Mouse (Mus musculus) adrenal gland, adult 2 months (tissue): ENCODE measurements at regions not wholly inside any gene's neighbourhood (a gene's known extent, or its start where the extent isn't known, plus 50 kb on each side); places are given as distances from the start of the nearest gene placed in this dataset.

Experiments used
- DNase-seq: peaks from one replicate; pipeline ENCODE4 v3.0.0; 2021

DNA sequence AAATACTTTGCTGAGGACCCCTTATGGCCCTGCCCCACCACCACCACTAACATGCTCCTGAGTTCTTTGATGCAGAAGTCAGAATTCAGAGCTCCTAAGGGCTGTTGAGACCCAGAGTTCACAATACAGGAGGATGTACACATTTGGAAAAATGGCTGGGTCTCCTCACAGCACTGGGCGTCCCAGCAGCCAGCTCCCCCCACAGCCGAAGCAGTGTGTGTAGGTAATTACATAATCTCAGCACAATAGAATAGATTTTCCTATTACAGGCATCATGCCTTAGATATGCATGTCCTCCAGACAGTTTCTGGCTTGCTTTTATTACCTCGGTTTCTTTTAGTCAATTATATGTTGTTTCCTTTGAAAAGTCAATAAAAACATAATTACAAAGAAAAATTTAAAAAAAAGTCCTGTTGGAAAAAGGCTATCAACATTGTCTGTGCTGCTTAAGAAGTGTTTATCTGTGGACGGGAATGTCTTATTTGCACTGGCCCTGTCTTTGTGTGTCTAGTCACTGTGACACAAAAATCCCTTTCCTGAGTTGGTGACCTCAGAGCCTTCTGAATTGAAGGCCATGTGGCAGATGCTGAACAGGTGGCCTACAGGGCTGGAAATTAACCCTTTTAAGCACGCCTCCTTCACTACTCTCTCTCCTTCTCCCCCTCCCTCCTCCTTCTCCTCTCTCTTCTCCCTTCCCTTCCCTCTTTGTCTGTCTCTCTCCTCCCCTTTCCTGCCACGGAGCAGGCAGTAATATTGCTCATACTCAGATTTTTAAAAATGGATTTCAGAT is 339.9 kb upstream of the Gm10131 start:
- DNase-seq = no peak

GRCm38 (mm10) chr8:34449391-34450044 is 338.0 kb upstream of the Gm10131 start:
- no peak for DNase-seq

- no peak for DNase-seq
Observed at GRCm38 (mm10) chr8:34447880-34448830, 336.6 kb upstream of the Gm10131 start.

- DNase-seq = no peak
Observed at GRCm38 (mm10) chr8:34442688-34443087, 331.2 kb upstream of the Gm10131 start.

GRCm38 (mm10) chr8:34441756-34442155 is 330.2 kb upstream of the Gm10131 start:
- DNase-seq = no peak

GRCm38 (mm10) chr8:34440771-34441170 is 329.2 kb upstream of the Gm10131 start:
- no peak for DNase-seq

- no peak for DNase-seq
Observed at GRCm38 (mm10) chr8:34438771-34439170, 327.2 kb upstream of the Gm10131 start.

DNA sequence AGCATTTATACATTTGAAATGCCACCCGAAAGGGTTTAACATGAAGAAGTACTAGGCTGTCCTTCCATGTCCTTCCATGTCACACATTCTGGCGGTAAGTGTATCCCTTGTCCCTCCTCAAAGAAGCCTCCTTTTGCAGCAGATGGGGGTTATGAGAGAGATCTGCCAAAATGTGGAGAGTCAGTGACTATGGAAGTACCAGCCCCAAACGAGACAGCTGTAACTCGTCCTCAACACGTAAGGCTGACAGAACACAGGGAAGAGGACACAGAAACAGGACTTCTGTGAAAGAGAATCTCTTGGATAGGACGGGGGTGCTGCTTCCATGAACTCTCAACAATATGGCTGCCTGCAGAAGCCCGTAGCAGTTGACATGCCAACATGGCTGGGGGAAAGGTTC is 320.4 kb upstream of the Gm10131 start:
- no peak for DNase-seq

DNA sequence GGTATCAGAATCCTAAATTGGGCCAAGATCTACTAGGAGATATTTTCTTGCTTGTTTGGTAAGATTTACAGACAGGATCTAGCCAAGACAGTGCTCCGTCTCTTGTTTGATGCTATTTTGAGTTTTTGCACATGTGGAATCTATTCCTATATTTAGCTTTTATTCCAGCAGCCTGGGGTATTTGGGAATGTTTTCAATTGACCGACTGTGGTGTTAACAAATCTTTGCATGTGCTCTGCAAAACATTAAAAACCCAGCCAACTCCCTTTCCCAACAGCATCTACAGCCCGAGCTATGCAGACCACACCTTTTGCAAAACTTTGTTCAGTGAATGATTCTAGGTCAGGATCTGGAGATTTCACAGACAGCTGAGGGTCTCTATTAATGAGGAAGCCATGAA is 317.7 kb upstream of the Gm10131 start:
- no peak for DNase-seq

DNA sequence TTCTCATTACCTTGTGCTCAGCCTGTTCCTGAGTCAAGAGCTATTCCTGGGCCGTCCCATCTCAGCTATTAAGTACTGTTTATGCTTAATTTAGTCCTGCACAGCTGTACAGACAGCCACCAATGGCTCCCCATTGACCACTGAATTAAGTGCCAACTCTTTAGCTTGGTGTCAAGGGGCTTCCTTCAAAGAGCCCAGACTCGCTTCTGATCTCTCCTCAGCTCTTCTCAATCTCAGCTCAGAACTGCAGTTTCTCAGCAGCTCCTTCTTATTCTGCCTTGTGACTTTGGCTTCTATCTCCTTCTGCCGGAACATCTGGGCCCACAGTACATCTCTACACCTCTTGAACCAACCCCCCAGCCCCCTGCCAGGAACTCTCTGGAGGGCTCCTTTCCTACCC is 290.0 kb upstream of the Gm10131 start:
- no peak for DNase-seq

- DNase-seq = no peak
Observed at GRCm38 (mm10) chr8:34398914-34399813, 287.6 kb upstream of the Gm10131 start.

DNA sequence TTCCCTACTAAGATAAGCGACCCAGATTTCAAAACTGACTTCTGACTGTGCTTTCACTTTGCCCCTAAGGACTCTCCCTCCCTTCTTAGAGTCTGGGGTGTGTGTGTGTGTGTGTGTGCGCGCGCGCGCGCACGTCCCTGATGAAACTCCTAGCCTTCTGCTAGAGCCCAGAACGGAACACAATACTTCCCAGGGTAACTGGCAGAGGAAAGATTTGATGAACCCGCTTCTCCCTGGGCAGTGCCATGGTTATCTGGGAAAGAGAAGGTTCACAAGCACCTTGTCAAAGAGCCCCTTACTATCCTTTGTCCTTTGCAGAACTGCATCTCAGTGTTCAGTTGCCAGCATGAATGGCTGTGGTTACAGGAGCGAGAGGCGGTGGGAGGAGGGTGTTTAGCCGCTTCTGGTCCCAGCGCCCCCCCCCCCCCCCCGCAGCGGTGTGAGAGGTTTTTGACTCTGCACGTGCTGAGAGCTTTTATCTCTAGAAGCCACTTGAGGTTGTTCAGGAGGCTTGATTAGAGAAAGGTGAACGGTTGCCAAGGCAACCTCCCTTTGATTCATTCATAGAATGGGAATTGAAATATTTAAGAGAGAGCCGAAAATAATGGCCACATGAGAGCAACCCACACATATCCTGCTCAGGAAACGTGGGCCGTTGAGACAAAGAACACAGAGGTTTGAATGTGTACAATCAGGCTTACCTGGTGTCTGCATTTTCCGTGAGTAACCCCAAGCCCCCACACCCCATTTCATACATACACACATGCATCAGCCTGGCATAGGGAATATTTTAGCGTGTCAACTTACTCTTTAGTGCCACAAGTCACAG is 286.3 kb upstream of the Gm10131 start:
- no peak for DNase-seq

GRCm38 (mm10) chr8:34397225-34397582 is 285.7 kb upstream of the Gm10131 start:
- no peak for DNase-seq

DNA sequence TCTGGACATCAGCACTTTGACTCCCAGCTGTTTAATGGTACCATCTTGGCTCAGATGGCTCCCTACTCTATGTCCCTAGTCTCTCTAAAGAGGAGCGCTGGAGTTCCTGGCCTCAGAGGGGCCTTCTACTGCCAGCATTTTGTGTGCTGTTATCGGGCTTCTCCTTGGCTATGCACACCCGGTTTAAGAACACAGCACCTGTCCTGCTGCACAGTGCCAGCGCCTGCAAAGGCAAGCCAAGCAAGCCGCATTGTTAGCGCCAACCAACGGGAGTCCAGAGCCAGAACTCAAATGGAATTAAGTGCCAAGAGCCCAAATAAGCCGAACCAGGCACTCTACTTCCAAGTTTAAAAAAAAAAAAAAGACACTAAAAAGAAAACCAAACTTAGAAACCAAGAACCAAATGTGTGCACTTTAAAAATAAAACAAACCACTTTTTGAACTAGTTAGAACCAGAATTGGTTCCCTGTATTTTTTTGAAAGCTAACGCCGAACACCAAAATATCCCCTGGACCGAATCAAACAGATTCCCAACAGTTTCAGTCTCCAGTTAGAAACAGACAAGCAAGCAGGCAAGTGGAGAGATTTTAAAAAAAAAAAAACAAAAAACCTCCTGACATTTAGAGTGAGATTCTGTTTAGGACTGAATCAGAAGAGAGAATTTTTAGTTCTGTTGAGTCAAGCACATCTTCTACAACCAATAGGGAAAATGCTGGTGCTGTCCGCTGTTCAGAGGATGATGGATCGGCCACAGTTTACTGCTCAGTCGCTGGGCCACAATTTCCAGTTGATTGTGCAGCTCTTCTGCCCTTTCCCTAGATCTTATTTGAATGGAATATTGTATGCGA is 281.7 kb upstream of the Gm10131 start:
- DNase-seq = no peak

GRCm38 (mm10) chr8:34392208-34392980 is 280.9 kb upstream of the Gm10131 start:
- DNase-seq = no peak

- no peak for DNase-seq
Observed at GRCm38 (mm10) chr8:34385806-34386439, 274.4 kb upstream of the Gm10131 start.

DNA sequence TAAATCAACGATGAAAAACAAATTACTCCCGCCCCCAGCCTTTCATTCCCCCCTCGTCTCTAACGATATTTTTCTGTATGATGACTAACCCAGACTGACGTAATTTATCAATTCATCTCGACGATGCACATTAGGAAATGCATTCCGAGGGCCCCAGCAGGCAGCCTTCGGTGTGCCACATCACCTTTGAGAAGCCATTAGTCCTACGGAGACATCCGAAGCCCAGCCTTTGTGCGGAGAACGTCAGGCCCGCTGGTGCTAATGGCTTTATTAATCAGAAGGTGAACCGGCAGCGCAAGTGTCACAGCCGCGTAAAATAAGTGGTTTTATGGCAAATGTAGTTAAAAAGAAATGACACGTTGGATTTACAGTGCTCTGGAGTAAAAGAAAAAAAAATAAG is 269.1 kb upstream of the Gm10131 start:
- no peak for DNase-seq

- DNase-seq = no peak
Observed at GRCm38 (mm10) chr8:34377154-34377553, 265.6 kb upstream of the Gm10131 start.
